Mouse (Mus musculus): ENCODE measurements at regions not wholly inside any gene's neighbourhood (a gene's known extent, or its start where the extent isn't known, plus 50 kb on each side); places are given as distances from the start of the nearest gene placed in this dataset.

- no peak for DNase-seq (ENCODE audit: low spot score)
These were observed 223.2 kb downstream of the Usp25 start for GRCm38 (mm10) chr16:77236509-77237271.

GRCm38 (mm10) chr16:77236021-77236420 is 222.5 kb downstream of the Usp25 start:
- DNase-seq (ENCODE audit: low spot score), result no peak

- no peak for DNase-seq (ENCODE audit: low spot score)
These were observed 221.9 kb downstream of the Usp25 start for GRCm38 (mm10) chr16:77235449-77235848.
